Mouse (Mus musculus): ENCODE results near the gene Evx1.

Evx1 gene

GRCm38 (mm10) chr6:52313391-52314303 is at the start of gene Evx1:
Gene Evx1, plus strand, starts transcription at chr6:52313498.
- DNase-seq (ENCODE audit: low spot score in 2 of 2), result peak; percentile 45 to 47

DNA sequence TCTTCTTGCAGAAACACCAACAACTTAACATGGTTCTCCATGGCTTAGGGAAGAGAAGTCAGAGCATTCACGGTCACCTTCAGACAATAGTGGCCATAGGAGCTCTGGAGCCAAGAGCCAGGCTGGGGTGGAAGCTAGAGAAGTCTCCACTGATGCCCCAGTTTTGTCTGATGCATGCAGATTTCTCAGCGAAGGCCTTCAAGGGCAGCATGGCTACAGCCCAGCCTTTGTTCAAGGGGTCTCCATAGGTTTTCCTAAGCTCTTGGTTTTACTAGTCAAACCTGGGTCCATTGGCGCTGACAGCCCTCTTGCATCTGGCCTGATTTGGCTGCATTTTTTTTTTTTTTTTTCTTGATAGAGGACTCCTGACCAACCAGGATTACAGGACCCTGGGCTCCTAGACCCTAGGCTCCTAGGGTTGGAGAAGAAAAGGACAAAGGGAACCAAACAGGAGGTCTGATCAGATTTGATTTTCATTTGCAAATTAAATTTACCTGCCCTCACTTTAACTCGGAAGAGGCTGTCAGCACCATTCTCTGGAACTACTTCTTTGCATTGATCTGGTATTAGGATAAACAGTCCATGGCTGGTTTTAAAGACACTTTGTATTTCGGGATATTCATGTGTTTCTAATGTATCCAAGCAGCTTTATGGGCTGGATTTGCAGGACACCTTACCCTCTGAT is 49.0 kb upstream of the Evx1 start:
- no peak for DNase-seq (ENCODE audit: low spot score in 2 of 2)

GRCm38 (mm10) chr6:52265306-52265912 is 47.9 kb upstream of the Evx1 start:
- DNase-seq (ENCODE audit: low spot score in 2 of 2), result no peak

GRCm38 (mm10) chr6:52265913-52266665 is 47.2 kb upstream of the Evx1 start:
- DNase-seq (ENCODE audit: low spot score in 2 of 2), result no peak

- DNase-seq (ENCODE audit: low spot score in 2 of 2), result no peak
These were observed 46.7 kb upstream of the Evx1 start for GRCm38 (mm10) chr6:52266666-52266985.

- no peak for DNase-seq (ENCODE audit: low spot score in 2 of 2)
These were observed 46.1 kb upstream of the Evx1 start for GRCm38 (mm10) chr6:52267221-52267620.

GRCm38 (mm10) chr6:52267691-52268090 is 45.6 kb upstream of the Evx1 start:
- DNase-seq (ENCODE audit: low spot score in 2 of 2), result no peak

DNA sequence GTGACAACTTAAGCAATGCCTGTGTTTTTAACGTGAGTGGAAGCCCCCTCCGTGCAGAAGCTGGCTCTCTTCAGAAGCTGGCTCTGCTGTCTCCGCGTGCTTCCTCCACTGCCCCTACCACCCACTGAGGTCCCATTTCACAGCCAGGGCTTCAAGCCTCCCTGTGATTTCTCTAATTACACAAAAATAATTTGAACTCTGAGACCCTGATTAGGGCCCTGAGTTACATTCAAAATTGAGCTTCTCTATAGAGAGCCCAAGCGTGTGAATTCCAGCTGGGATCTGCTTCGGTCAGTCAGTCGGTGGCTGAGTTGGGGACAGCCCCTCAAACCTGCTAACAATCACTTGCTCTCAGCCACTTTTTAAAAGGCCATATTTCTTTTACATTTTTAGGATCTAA is 45.0 kb upstream of the Evx1 start:
- DNase-seq (ENCODE audit: low spot score in 2 of 2), result no peak

DNA sequence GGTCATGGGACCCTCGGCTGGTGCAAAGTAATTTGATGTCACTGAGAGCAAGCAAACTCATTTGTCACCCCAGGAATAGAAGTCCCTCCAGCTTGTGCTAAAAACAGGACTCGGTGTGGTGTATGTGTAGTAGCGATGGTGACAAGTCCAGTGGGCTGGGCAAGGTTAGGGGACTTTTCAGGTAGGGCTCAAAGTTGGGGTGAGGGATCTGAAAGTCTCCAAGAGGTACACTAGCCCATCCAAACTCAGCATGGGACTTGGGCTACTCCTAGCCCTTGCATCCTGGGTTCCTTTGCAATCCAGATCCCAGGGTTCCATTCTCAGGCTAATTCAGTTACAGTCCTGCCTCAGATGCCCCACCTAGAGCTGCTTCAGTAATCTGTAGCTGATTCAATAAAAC is 44.5 kb upstream of the Evx1 start:
- DNase-seq (ENCODE audit: low spot score in 2 of 2), result no peak

- peak in 1 of 2 experiments; percentile 34 for DNase-seq (ENCODE audit: low spot score in 2 of 2)
These were observed 42.5 kb upstream of the Evx1 start for GRCm38 (mm10) chr6:52270494-52271480.

- DNase-seq (ENCODE audit: low spot score in 2 of 2), result no peak
These were observed 40.3 kb upstream of the Evx1 start for GRCm38 (mm10) chr6:52272766-52273655.

- no peak for DNase-seq (ENCODE audit: low spot score in 2 of 2)
These were observed 39.5 kb upstream of the Evx1 start for GRCm38 (mm10) chr6:52273656-52274280.

DNA sequence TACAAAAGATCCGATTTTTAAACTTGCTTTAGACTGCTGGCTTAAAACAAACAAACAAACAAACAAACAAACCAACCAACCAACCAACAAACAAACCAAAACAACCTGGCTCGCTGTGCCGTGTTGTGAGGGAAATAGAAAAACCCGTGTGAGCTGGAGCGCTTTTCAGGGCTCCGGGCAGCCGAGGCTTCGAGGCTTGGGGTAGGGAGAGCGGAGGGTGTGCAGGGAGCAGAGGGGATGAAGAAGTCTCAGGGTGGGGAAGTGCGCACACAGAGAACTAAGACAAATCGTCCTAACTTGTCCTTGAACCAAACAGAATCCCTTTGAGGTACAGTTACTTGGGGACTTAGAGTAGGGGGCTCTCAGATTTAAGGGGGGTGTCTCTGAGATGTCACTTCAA is 38.7 kb upstream of the Evx1 start:
- no peak for DNase-seq (ENCODE audit: low spot score in 2 of 2)

GRCm38 (mm10) chr6:52275563-52276280 is 37.6 kb upstream of the Evx1 start:
- DNase-seq (ENCODE audit: low spot score in 2 of 2), result no peak

DNA sequence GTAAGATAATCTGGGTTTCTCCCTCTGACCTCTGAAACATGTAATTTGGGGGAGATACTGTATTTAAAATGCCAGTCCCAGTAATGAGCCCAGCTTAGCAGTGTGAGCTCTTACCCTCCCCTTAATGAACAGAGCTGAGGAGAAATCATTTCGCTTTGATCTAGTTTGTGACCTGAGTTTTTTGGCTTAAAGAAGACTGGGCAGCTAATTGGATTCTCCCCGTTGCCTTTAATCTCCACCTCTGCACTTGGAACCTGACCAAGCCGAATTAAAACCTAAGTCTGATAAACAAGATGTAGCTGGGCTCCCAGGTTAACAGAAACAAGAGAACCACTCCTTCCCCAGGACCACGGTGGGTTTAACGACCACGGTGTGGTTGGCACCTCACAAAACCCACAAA is 36.9 kb upstream of the Evx1 start:
- DNase-seq (ENCODE audit: low spot score in 2 of 2), result no peak

DNA sequence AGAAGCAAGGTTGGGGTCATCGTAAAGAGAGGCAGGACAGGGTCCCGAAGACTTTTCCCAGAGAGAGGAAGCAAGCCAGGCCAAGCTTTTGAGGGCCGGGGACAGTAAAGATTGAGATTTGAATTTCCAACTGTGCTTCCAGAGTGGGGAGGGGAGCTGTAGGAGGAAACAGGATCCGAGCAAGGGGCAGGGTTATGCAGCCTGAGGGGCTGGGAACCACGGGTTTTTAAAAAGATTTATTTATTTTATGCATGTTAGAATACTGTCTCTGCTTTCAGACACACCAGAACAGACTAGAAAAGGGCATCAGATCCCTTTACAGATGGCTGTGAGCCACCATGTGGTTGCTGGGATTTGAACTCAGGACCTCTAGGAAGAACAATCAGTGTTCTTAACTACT is 36.4 kb upstream of the Evx1 start:
- DNase-seq (ENCODE audit: low spot score in 2 of 2), result no peak

DNA sequence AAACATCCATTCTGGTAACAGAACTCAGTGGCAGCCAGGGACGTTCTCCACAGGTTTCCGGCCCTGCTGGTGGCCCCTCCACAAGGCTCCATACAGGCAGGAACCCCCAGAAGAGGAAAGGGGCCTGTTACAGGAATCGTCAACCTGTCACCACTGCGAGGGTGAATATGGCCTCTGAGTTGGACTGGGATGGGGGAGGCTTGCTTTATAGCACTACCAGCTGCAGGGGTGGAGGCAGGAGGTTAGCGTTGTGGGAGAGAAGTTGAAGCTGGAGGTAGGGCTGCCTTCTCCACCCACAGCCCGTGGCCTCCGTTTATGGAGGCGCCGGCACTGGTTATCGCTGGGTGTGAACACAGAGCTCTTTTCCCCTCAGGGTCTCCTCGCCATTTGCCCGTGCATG is 32.2 kb upstream of the Evx1 start:
- no peak for DNase-seq (ENCODE audit: low spot score in 2 of 2)

DNA sequence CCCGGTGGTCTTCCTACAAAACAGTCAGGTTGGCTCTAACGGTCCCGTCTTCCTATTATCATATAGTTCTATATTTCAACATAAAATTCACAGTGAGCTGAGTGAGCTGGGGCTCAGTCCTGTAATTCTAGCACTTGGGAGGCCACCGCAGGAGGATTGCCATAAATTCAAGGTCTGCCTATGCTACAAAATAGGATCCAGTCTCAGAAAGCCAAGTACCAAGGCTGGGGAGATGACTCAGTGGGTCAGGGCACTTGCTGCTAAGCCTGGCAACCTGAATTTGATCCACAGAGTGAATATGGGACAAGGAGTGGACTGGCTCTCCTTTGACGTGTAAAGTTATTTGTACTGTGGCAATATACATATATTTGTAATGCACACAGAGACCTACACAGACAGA is 29.4 kb upstream of the Evx1 start:
- no peak for DNase-seq (ENCODE audit: low spot score in 2 of 2)

- no peak for DNase-seq (ENCODE audit: low spot score in 2 of 2)
These were observed 23.1 kb upstream of the Evx1 start for GRCm38 (mm10) chr6:52290186-52290585.

Data from natural killer cell, adult 2 months (primary cell).